Mouse (Mus musculus): ENCODE measurements at regions not wholly inside any gene's neighbourhood (a gene's known extent, or its start where the extent isn't known, plus 50 kb on each side); places are given as distances from the start of the nearest gene placed in this dataset.
"Not testable (repeated sequence)": the region's sequence is repeated elsewhere in the genome, so short reads cannot be mapped to it uniquely, and the experiment has no call there.

GRCm38 (mm10) chr10:3192291-3192690 lies 75.3 kb downstream of the H60c start:
- no peak for DNase-seq (ENCODE audit: low spot score in 2 of 2)

- no peak for DNase-seq (ENCODE audit: low spot score in 2 of 2)
These were observed 79.2 kb downstream of the H60c start for GRCm38 (mm10) chr10:3188361-3188760.

GRCm38 (mm10) chr10:3180103-3180502 lies 87.5 kb downstream of the H60c start:
- no peak for DNase-seq (ENCODE audit: low spot score in 2 of 2)

GRCm38 (mm10) chr10:3173601-3174000 lies 94.0 kb downstream of the H60c start:
- no peak for DNase-seq (ENCODE audit: low spot score in 2 of 2)

- not testable (repeated sequence) for DNase-seq (ENCODE audit: low spot score in 2 of 2)
These were observed 94.6 kb downstream of the H60c start for GRCm38 (mm10) chr10:3172927-3173326.

- DNase-seq (ENCODE audit: low spot score in 2 of 2) = no peak
These were observed 95.3 kb downstream of the H60c start for GRCm38 (mm10) chr10:3172257-3172656.

- DNase-seq (ENCODE audit: low spot score in 2 of 2) = no peak
These were observed 96.2 kb downstream of the H60c start for GRCm38 (mm10) chr10:3171366-3171765.

GRCm38 (mm10) chr10:3155542-3155941 lies 112.0 kb downstream of the H60c start:
- DNase-seq (ENCODE audit: low spot score in 2 of 2) = no peak

- DNase-seq (ENCODE audit: low spot score in 2 of 2) = no peak
These were observed 119.4 kb downstream of the H60c start for GRCm38 (mm10) chr10:3148171-3148570.

- no peak for DNase-seq (ENCODE audit: low spot score in 2 of 2)
These were observed 128.3 kb downstream of the H60c start for GRCm38 (mm10) chr10:3139306-3139705.

GRCm38 (mm10) chr10:3127491-3127890 lies 140.1 kb downstream of the H60c start:
- no peak for DNase-seq (ENCODE audit: low spot score in 2 of 2)

- no peak for DNase-seq (ENCODE audit: low spot score in 2 of 2)
These were observed 150.0 kb downstream of the H60c start for GRCm38 (mm10) chr10:3117451-3118070.

GRCm38 (mm10) chr10:3114421-3114820 lies 153.2 kb downstream of the H60c start:
- peak in 1 of 2 experiments; percentile 2 for DNase-seq (ENCODE audit: low spot score in 2 of 2)

GRCm38 (mm10) chr10:3107955-3108354 lies 159.6 kb downstream of the H60c start:
- not testable (repeated sequence) for DNase-seq (ENCODE audit: low spot score in 2 of 2)
